Mouse (Mus musculus): ENCODE measurements around the gene Mast1.

DNA sequence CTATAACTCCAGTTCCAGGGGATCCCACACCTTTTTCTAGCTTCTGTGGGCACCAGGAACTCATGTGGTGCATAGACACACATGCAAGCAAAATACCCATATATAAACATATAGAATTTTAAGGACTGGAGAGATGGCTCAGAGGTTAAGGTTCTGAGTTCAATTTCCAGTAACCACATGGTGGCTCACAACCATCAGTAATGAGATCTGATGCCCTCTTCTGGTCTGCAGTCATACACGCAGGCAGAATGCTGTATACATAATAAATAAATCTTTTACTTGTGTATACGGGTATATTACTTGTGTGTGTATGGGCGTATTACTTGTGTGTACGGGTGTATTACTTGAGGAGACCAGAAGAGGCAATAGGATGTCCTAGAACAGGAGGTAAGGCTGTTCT lies 26.8 kb upstream of the Mast1 start:
- TF ChIP-seq CTCF (conservative IDR thresholded peaks at IDR 0.05; ENCODE audit: low read length) (no peak), POU5F1 (IDR thresholded peaks at IDR 0.05; ENCODE audit: borderline replicate concordance, low read length) (no peak), NANOG (IDR thresholded peaks at IDR 0.05; ENCODE audit: borderline replicate concordance, low read length) (no peak)

Data from E14TG2a.4 (cell line).